Mouse (Mus musculus) liver, adult (tissue): ENCODE results near the gene Anapc11.

Experiments
- GATA4 ChIP-seq: IDR thresholded peaks from 2 replicates; pipeline ENCODE4 v1.6.1; 2014; ENCODE audit warnings: mild to moderate bottlenecking, low read length; ENCODE audit not compliant: insufficient replicate concordance

The Anapc11 gene

GRCm38 (mm10) chr11:120627468-120628300 is 29.5 kb downstream of the Anapc11 start:
- TF ChIP-seq GATA4 = no peak

- no peak for TF ChIP-seq GATA4
Measured at GRCm38 (mm10) chr11:120628601-120629340, 30.6 kb downstream of the Anapc11 start.

GRCm38 (mm10) chr11:120629341-120629730 is 31.1 kb downstream of the Anapc11 start:
- TF ChIP-seq GATA4 = no peak

- no peak for TF ChIP-seq GATA4
Measured at GRCm38 (mm10) chr11:120629911-120630310, 31.7 kb downstream of the Anapc11 start.

GRCm38 (mm10) chr11:120630401-120630871 is 32.2 kb downstream of the Anapc11 start:
- TF ChIP-seq GATA4 = no peak

- TF ChIP-seq GATA4 = peak; percentile 66; the same call in 1 of the 2 replicates
Measured at GRCm38 (mm10) chr11:120630881-120631725, 32.9 kb downstream of the Anapc11 start.

- TF ChIP-seq GATA4 = no peak
Measured at GRCm38 (mm10) chr11:120631726-120632448, 33.7 kb downstream of the Anapc11 start.

GRCm38 (mm10) chr11:120632559-120633519 is 34.6 kb downstream of the Anapc11 start:
- no peak for TF ChIP-seq GATA4

GRCm38 (mm10) chr11:120633520-120634343 is 35.5 kb downstream of the Anapc11 start, which contains the start of gene Mafg:
Gene Mafg, minus strand, starts transcription at chr11:120633600.
- no peak for TF ChIP-seq GATA4

GRCm38 (mm10) chr11:120634810-120635209 is 36.6 kb downstream of the Anapc11 start:
- TF ChIP-seq GATA4 = no peak

- TF ChIP-seq GATA4 = no peak
Measured at GRCm38 (mm10) chr11:120641255-120641654, 43.0 kb downstream of the Anapc11 start.

GRCm38 (mm10) chr11:120641869-120642268 is 43.6 kb downstream of the Anapc11 start:
- TF ChIP-seq GATA4 = no peak
